In genomic region chr9:92097806-92098205, GRCm38 (mm10) we compare ENCODE assay signal across 27 mouse cellular contexts.
"Had no signal": no experiment of that assay in that cellular context is flagged by ENCODE, and none has a peak within 500 bp of the region (broad histone marks: within the 10 kb centered on the region; RNA-seq: fewer than 3 reads in every experiment).

No protein-coding gene starts in this region.

- DNase-seq: gastrocnemius, adult 2 months; gastrocnemius, postnatal 10 days; gastrocnemius, postnatal 25 days; heart, adult 18-20 months; heart, postnatal 14 days; heart, postnatal 36 days; kidney, adult 18-20 months; kidney, adult 8-10 months; kidney, postnatal 10 days; kidney, postnatal 25 days; kidney, postnatal 4 days; liver; liver, embryonic 13.5 days; liver, postnatal 0 days had no signal

- ATAC-seq: hindbrain, embryonic 16.5 days; inflammation-experienced regulatory T-cells, adult 6 months; intestine, embryonic 15.5 days; intestine, postnatal 0 days; liver, postnatal 0 days had no signal

- H3K9ac ChIP-seq: heart, embryonic 12.5 days; heart, embryonic 15.5 days; hindbrain, embryonic 14.5 days; intestine, embryonic 15.5 days; limb, embryonic 12.5 days; liver, embryonic 13.5 days; liver, embryonic 15.5 days; liver, postnatal 0 days had no signal

- H3K27ac ChIP-seq: gastrocnemius, adult 2 months; heart, embryonic 15.5 days; hindbrain, embryonic 14.5 days; intestine, embryonic 15.5 days; layer of hippocampus, adult 2 months; left cerebral cortex, adult 2 months; limb, embryonic 10.5 days; limb, embryonic 12.5 days; liver, embryonic 13.5 days; liver, embryonic 15.5 days had no signal

- H3K4me1 ChIP-seq: heart, embryonic 12.5 days; heart, embryonic 15.5 days; intestine, embryonic 15.5 days; limb, embryonic 10.5 days; limb, embryonic 12.5 days; liver, embryonic 13.5 days; liver, embryonic 15.5 days had no signal

- H3K4me2 ChIP-seq: heart, embryonic 12.5 days; heart, embryonic 15.5 days; hindbrain, embryonic 14.5 days; intestine, embryonic 15.5 days; limb, embryonic 12.5 days; liver, embryonic 11.5 days; liver, embryonic 13.5 days; liver, embryonic 15.5 days had no signal

- H3K9me3 ChIP-seq: heart, embryonic 15.5 days; intestine, embryonic 15.5 days; limb, embryonic 10.5 days; limb, embryonic 12.5 days; liver, embryonic 15.5 days had no signal

- H3K27me3 ChIP-seq: heart, embryonic 12.5 days; heart, embryonic 15.5 days; intestine, embryonic 15.5 days; limb, embryonic 12.5 days; liver, embryonic 13.5 days; liver, embryonic 15.5 days had no signal

- H3K4me3 ChIP-seq: gastrocnemius, adult 2 months; heart, embryonic 12.5 days; heart, embryonic 15.5 days; intestine, embryonic 15.5 days; layer of hippocampus, adult 2 months; left cerebral cortex, adult 2 months; limb, embryonic 10.5 days; limb, embryonic 12.5 days; liver, embryonic 13.5 days; liver, embryonic 15.5 days had no signal

- H3K36me3 ChIP-seq: heart, embryonic 12.5 days; heart, embryonic 15.5 days; intestine, embryonic 15.5 days; limb, embryonic 10.5 days; limb, embryonic 12.5 days; liver, embryonic 13.5 days; liver, embryonic 15.5 days had no signal
